Mouse (Mus musculus) hindbrain, embryonic 13.5 days (tissue): ENCODE data around the gene Papss2. TPM values are rescaled to one million over a fixed set of nuclear protein-coding genes. Genes with fewer than 3 reads are reported as not detected.
A peak's percentile ranks its signal among the peaks of the same experiment; 100 is the strongest.

Experiments
- ATAC-seq: fragments of 200-750 bp; cut with Nextera tagmentation; 2 replicates; pipeline ENCODE4 v1.8.0; 2017; ENCODE audit warnings: moderate TSS enrichment; ENCODE audit not compliant: low FRiP score
- H3K27ac ChIP-seq: fragments of 300-500 bp; sonication (generic); 2 replicates; pipeline ENCODE4 v1.5.1; 2015; ENCODE audit warnings: inconsistent platforms, mild to moderate bottlenecking, moderate library complexity
- H3K27me3 ChIP-seq: fragments of 300-500 bp; sonication (generic); 2 replicates; pipeline ENCODE4 v1.6.1; 2015; ENCODE audit warnings: mild to moderate bottlenecking, inconsistent platforms
- H3K36me3 ChIP-seq: fragments of 300-500 bp; sonication (generic); 2 replicates; pipeline ENCODE4 v1.6.1; 2015; ENCODE audit warnings: mild to moderate bottlenecking, inconsistent platforms
- H3K4me1 ChIP-seq: fragments of 300-500 bp; sonication (generic); replicated peaks from 2 replicates; pipeline ENCODE4 v1.6.1; 2015; ENCODE audit warnings: inconsistent platforms
- H3K4me2 ChIP-seq: fragments of 300-500 bp; sonication (generic); 2 replicates; pipeline ENCODE4 v1.6.1; 2015; ENCODE audit warnings: inconsistent platforms, mild to moderate bottlenecking, moderate library complexity
- H3K4me3 ChIP-seq: fragments of 300-500 bp; sonication (generic); 2 replicates; pipeline ENCODE4 v1.5.1; 2015; ENCODE audit warnings: mild to moderate bottlenecking, inconsistent platforms
- H3K9ac ChIP-seq: fragments of 300-500 bp; sonication (generic); 2 replicates; pipeline ENCODE4 v1.6.1; 2015; ENCODE audit warnings: mild to moderate bottlenecking, inconsistent platforms
- H3K9me3 ChIP-seq: fragments of 300-500 bp; sonication (generic); 2 replicates; pipeline ENCODE4 v1.6.1; 2016; ENCODE audit warnings: inconsistent platforms
- WGBS: fragments of 180-500 bp; shearing (Covaris S2); methylation state at CpG from one replicate; pipeline ENCODE4 v1.1.7; 2015; 5-methylcytosine and 5-hydroxymethylcytosine counted together
- polyA plus RNA-seq: library from polyadenylated mRNA; unstranded; fragments of >200 nt; fragmentation: Nextera tagmentation; extraction: Ambion mirVana; gene quantifications from 2 replicates; pipeline ENCODE4 v1.2.1, GENCODE M21; 2015

Gene Papss2
- polyA plus RNA-seq, 1 experiment from 2014 or later: 1.2 TPM

DNA sequence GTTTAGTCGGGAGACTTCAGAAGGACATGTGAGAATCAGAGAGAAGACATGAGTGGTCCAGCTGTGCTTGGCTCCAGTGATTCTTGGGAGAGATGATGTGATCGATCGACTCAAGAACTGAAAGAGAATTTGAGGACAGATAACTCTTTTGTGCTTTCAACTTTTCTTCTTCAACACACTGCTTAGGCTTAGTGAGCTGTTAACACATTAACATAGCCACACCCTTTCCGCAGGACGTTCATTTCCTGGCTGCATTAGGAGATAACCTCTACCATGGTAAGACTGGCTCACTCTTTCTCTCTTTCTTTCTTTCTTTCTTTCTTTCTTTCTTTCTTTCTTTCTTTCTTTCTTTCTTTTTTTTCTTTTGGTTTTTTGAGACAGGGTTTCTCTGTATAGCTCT lies 25.9 kb upstream of the Papss2 start:
- H3K36me3 ChIP-seq: no peaks in the 10 kb centered on the region
- ATAC-seq: no peak
- H3K4me2 ChIP-seq: no peak overlapping the region
- H3K27me3 ChIP-seq: no peaks in the 10 kb centered on the region
- WGBS: 87% methylated on average over 5 of the region's 5 CpGs
- no peak overlapping the region for H3K9ac ChIP-seq
- no peak overlapping the region for H3K27ac ChIP-seq
- no peaks in the 10 kb centered on the region for H3K4me1 ChIP-seq
- H3K9me3 ChIP-seq: no peaks in the 10 kb centered on the region
- no peak overlapping the region for H3K4me3 ChIP-seq

DNA sequence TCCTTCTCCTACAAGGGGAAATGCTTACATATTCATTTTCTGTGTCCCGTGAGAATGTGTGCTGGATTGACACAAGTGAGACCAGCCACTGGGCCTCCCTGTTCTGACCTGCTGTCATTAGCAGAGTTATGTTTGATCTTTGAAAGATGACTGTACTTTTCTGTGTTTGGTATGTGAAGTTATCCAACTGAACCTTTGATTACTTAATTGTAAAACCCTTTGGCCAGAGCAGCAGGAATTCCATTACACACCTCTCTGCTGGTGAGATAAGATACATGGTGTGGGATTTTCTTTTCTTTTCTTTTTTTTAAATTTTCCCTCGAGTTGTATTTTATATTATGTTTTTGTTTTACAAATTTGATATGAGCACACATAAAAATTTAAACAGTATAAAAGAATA lies 23.4 kb upstream of the Papss2 start:
- H3K9me3 ChIP-seq: no peaks in the 10 kb centered on the region
- no peak overlapping the region for H3K9ac ChIP-seq
- no peak overlapping the region for H3K4me3 ChIP-seq
- no peak overlapping the region for H3K4me2 ChIP-seq
- no peaks in the 10 kb centered on the region for H3K4me1 ChIP-seq
- WGBS: 72% methylated on average over 2 of the region's 2 CpGs
- ATAC-seq: no peak
- H3K27me3 ChIP-seq: no peaks in the 10 kb centered on the region
- no peak overlapping the region for H3K27ac ChIP-seq
- H3K36me3 ChIP-seq: no peaks in the 10 kb centered on the region

DNA sequence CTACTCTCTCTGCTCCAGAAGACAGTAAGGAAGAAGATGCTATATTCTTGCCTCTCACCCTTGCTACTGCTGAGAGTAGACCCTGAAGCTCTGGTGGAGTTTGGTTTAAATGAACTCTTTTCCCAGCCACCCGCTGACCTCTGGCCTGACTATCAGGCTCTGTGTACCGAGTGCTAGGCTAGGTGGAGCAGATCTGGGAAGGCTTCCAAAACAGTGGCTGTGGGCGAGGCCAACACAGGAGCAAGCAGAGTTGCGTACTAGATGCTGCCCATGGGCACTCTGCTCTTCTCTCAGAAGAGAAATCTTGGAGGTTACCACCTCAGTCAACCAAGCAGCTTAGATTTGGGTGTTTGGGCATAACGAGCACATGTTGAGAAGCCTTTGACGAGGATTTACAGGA lies 22.3 kb upstream of the Papss2 start:
- 90% methylated on average over 6 of the region's 6 CpGs for WGBS
- Histone ChIP-seq H3K4me2 (no peak overlapping the region), H3K27me3 (no peaks in the 10 kb centered on the region), H3K27ac (no peak overlapping the region), H3K4me3 (no peak overlapping the region), H3K9me3 (no peaks in the 10 kb centered on the region), H3K4me1 (peaks cover 7% of the 10 kb centered on the region), H3K9ac (no peak overlapping the region), H3K36me3 (no peaks in the 10 kb centered on the region)
- no peak for ATAC-seq

DNA sequence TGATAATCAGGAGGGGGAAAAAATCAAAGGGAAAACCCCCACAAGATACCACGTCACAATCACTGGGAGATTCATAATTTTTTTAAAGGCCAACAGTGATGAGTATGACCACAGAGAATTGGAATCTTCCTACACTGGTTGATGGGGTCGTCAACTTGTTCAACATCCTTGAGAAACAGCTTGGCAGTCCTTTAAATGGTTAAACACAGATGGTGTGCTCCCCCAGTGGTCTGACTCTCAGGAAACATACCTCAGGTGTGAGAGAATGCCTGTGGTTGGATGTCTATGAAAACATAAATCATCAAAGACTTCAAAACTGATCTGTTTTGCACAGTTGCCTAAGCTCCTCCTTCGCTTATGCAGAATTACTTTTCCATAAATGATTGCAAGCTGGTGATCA lies 20.7 kb upstream of the Papss2 start:
- no peaks in the 10 kb centered on the region for H3K36me3 ChIP-seq
- WGBS: 86% methylated on average over 3 of the region's 3 CpGs
- H3K4me1 ChIP-seq: peaks cover 7% of the 10 kb centered on the region
- no peak for ATAC-seq
- no peak overlapping the region for H3K4me2 ChIP-seq
- no peak overlapping the region for H3K9ac ChIP-seq
- H3K27ac ChIP-seq: no peak overlapping the region
- no peak overlapping the region for H3K4me3 ChIP-seq
- H3K27me3 ChIP-seq: no peaks in the 10 kb centered on the region
- no peaks in the 10 kb centered on the region for H3K9me3 ChIP-seq

DNA sequence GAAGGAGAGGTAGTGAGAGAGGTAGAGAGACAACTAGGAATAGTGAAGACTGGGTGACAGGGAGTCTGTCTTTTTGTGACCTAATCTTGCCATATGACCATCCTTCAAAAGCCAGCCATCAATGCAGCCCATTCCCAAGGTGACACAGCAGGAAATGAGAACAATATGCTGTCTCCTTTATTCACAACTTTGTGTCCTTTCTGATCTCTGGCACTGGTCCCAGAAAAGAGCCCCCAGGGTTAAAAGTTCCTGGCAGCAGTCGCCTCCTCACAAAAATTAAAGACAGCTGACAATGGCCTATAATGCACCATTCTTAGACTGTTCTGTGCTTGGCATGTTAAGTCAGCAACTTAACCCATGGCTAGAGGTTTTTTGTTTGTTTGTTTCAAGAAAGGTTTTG lies 17.8 kb upstream of the Papss2 start:
- H3K9ac ChIP-seq: no peak overlapping the region
- H3K9me3 ChIP-seq: no peaks in the 10 kb centered on the region
- no peak overlapping the region for H3K27ac ChIP-seq
- no peak overlapping the region for H3K4me3 ChIP-seq
- no peaks in the 10 kb centered on the region for H3K36me3 ChIP-seq
- H3K4me1 ChIP-seq: peaks cover 7% of the 10 kb centered on the region
- ATAC-seq: peak; percentile 46; the same call in 1 of the 2 replicates
- 15% methylated on average over 1 of the region's 1 CpGs for WGBS
- H3K4me2 ChIP-seq: no peak overlapping the region
- no peaks in the 10 kb centered on the region for H3K27me3 ChIP-seq

DNA sequence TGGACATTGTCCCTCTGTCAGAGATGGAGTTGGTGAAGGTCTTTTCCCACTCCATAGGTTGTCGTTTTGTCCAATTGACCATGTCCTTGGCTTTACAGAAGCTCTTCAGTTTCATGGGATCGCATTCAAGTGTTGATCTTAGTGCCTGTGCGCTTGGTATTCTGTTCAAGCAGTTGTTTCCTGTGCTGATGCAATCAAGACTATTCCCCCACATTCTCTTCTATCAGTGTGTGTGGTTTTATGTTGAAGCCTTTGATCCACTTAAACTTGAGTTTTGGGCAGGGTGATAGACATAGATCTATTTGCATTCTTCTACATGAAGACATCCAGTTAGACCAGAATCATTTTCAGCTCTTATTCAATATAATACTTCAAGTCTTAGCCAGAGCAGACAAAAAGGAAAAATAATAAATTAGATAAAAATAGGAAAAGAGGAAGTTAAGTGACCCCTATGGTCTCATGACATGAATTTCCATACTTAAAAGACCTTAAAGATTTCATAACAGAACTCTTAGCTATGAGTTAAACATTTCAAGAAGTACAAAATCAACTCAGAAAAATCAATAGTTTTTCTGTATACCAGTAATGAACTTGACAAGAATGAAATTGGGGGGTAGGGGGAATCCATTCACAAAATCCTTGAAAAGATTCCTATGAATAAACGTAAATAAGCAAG lies 12.4 kb upstream of the Papss2 start:
- Histone ChIP-seq H3K9me3 (no peaks in the 10 kb centered on the region), H3K4me1 (no peaks in the 10 kb centered on the region; the same call in 1 of the 2 replicates), H3K36me3 (no peaks in the 10 kb centered on the region), H3K9ac (no peak overlapping the region), H3K27ac (no peak overlapping the region), H3K4me2 (no peak overlapping the region), H3K27me3 (no peaks in the 10 kb centered on the region), H3K4me3 (no peak overlapping the region)
- no peak for ATAC-seq
- WGBS: 95% methylated on average over 4 of the region's 4 CpGs

DNA sequence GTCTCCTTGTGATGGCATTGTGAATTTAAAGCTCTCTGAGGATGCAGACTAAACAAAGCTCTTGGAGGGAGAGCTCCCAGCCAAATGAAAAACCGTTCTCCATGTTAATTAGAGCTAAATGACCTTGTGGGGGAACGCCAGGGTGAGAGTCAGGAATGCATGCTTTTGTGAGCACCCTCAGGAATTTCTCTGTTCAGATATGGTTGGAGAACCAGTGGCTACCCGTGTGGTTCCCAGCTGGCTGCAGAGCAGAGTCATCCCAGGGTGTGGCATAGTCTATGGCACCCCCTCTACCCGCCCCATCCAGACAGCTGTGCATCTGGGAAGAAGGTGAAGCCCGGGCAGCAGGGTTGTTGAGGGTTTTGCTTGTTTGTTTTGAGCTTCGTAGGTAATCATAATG lies 7.9 kb upstream of the Papss2 start:
- 58% methylated on average over 6 of the region's 6 CpGs for WGBS
- Histone ChIP-seq H3K4me2 (no peak overlapping the region), H3K4me3 (no peak overlapping the region), H3K27ac (no peak overlapping the region), H3K9me3 (no peaks in the 10 kb centered on the region), H3K36me3 (no peaks in the 10 kb centered on the region), H3K9ac (no peak overlapping the region), H3K4me1 (no peaks in the 10 kb centered on the region; the same call in 1 of the 2 replicates), H3K27me3 (no peaks in the 10 kb centered on the region)
- ATAC-seq: no peak

DNA sequence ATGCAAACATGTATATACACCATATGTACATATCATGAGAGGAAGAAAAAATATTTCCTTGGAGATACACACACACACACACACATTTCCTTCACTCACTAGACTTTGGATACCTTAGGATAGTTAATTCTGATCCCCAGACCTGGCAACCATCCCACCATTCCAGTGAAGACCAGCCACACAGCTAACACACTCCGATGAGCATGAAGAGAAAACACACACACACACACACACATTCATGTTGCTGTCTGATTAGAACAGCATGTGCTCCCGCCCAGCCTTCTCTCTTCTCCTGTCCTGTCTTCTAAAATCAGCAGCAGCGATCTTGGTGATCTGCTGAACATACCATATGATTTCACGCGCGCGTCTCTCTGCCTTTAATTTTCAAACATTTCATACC lies 2.8 kb upstream of the Papss2 start:
- Histone ChIP-seq H3K9ac (no peak overlapping the region), H3K36me3 (no peaks in the 10 kb centered on the region), H3K4me2 (no peak overlapping the region), H3K27ac (no peak overlapping the region), H3K4me1 (peaks cover 11% of the 10 kb centered on the region), H3K27me3 (peaks cover 30% of the 10 kb centered on the region), H3K9me3 (no peaks in the 10 kb centered on the region), H3K4me3 (no peak overlapping the region)
- no peak for ATAC-seq
- 96% methylated on average over 7 of the region's 7 CpGs for WGBS

DNA sequence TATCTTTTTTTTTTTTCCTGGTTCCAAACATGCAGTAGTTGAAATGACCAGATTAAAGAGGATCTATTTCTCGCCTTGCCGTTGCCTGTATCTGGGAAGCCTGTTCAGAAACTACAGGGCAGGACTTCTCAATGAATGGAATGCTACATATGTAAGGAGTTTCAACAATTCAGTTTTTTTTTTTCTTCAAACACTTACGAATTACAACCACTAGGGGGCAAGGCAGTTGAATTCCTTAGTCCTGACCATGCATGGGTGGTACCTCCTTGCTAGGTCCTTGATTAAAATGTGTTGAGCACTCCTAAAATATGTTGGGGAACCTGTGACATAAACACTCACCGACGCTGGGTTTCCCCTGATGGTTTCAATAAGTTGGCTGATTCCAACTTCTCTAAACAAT lies 1.7 kb upstream of the Papss2 start:
- Histone ChIP-seq H3K9ac (no peak overlapping the region), H3K4me2 (no peak overlapping the region)
- 85% methylated on average over 5 of the region's 5 CpGs for WGBS

DNA sequence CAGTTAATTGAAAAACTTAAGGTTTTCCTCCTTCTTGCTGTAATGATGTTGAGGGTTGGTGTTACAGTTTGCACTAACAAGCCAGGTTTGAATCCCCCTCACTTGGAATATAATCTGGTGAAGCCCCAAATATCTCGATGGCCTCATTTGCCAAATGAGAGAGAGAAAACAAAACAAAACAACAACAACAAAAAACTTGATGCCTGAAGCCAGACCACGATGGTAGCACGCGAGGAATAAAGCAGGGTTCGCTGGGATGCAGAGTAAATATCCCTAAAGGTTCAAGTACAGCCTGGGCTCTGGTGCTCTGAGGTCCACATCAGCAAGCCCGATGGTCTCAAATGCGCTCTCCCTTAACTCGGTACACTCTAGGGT lies 472 bp upstream of the Papss2 start:
- Histone ChIP-seq H3K9ac (peak overlapping the region; percentile 73), H3K4me1 (peaks cover 11% of the 10 kb centered on the region), H3K27ac (no peak overlapping the region), H3K9me3 (no peaks in the 10 kb centered on the region), H3K4me3 (peak overlapping the region; percentile 53), H3K36me3 (no peaks in the 10 kb centered on the region), H3K27me3 (peaks cover 35% of the 10 kb centered on the region), H3K4me2 (peak overlapping the region; percentile 88)
- WGBS: 21% methylated on average over 8 of the region's 8 CpGs
- no peak for ATAC-seq

More for the DNA sequence above, 1.7 kb upstream of the Papss2 start:
- ATAC-seq: no peak
- Histone ChIP-seq H3K27me3 (peaks cover 35% of the 10 kb centered on the region), H3K27ac (no peak overlapping the region), H3K4me1 (peaks cover 11% of the 10 kb centered on the region), H3K4me3 (no peak overlapping the region), H3K9me3 (no peaks in the 10 kb centered on the region), H3K36me3 (no peaks in the 10 kb centered on the region)

DNA sequence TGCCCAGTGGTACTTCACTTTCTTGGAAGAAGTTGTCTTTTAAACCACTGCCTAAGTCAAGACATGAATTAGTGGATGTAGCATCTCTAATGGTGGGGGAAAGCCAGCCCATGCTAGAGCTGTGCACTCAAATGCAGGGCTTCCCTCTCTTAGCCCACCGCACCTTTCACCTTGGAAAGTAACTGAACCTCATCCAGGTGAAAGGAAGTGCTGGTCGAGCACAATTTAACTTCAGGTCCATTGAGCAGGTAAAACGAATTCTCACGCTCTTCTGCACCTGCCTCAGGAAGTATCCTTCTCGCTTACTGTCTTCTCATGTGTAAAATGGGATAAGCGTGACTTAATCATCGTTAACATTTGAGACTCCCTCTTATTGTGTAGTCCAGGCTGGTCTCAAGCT lies 3.4 kb downstream of the Papss2 start:
- H3K9me3 ChIP-seq: no peaks in the 10 kb centered on the region
- no peak overlapping the region for H3K27ac ChIP-seq
- H3K9ac ChIP-seq: no peak overlapping the region
- H3K4me3 ChIP-seq: no peak overlapping the region
- no peak for ATAC-seq
- no peak overlapping the region for H3K4me2 ChIP-seq
- H3K27me3 ChIP-seq: peaks cover 33% of the 10 kb centered on the region
- H3K4me1 ChIP-seq: peaks cover 11% of the 10 kb centered on the region
- H3K36me3 ChIP-seq: no peaks in the 10 kb centered on the region
- WGBS: 83% methylated on average over 7 of the region's 7 CpGs

DNA sequence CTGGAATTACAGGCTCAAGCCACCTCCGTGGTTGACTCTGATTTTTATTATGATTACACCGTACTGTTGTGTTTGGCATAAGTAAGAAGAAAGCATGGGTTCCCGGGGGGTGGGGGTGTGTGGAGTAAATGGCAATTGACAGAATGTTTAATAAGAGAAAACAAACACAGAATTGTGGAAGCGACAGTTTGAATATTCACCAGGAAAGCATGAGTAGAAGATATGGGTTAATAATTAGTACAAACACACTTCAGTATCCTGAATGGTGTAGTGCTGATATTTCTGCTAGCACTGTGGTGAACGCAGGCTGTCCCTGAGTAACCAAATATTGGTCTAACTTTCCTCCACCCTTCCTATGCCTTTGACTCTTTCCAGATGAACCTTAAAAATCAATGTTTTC lies 3.8 kb downstream of the Papss2 start:
- Histone ChIP-seq H3K27me3 (peaks cover 29% of the 10 kb centered on the region), H3K4me3 (no peak overlapping the region), H3K4me2 (no peak overlapping the region), H3K36me3 (no peaks in the 10 kb centered on the region), H3K9me3 (no peaks in the 10 kb centered on the region), H3K27ac (no peak overlapping the region), H3K9ac (no peak overlapping the region), H3K4me1 (peaks cover 11% of the 10 kb centered on the region)
- ATAC-seq: no peak
- WGBS: 77% methylated on average over 5 of the region's 5 CpGs

DNA sequence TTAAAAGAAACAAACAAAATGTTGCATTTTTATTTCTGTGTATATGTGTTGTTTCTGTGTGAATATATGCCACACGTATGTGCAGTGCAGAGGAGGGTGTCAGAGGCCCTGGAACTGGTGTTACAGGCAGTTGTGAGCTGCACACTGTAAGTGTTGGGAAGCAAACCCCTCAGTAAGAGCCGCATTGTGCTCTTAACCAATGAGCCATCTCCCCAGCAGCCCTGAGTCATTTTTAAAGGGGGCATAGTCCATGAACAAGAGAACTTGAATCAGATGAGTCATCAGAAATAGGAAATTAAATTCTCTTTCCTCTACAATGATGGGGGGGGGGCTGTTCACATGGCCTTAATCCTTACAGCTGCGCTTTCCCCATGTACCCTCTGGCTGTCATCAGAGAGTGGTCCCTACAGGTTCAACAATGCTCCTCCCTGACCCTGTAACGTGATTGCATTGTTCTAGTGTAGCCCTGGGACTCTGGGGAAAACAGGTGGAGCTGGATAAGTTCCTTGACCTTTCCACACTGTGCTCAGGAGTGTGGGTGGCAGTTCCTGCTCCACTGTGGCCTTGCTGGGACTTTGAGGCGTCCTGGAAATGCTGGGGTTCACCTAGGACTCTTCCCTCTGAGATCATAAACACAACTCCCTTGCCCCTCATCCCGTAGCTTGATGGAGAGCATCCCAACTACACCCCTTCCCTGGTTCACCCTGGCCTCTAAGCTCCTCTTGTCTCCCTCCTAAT lies 5.6 kb downstream of the Papss2 start:
- no peaks in the 10 kb centered on the region for H3K4me1 ChIP-seq

More for the DNA sequence above, 5.6 kb downstream of the Papss2 start:
- Histone ChIP-seq H3K36me3 (no peaks in the 10 kb centered on the region), H3K27ac (no peak overlapping the region), H3K4me3 (no peak overlapping the region), H3K27me3 (peaks cover 13% of the 10 kb centered on the region), H3K9me3 (no peaks in the 10 kb centered on the region), H3K4me2 (no peak overlapping the region), H3K9ac (no peak overlapping the region)
- 76% methylated on average over 6 of the region's 6 CpGs for WGBS
- no peak for ATAC-seq
